Mouse (Mus musculus) lung, adult 2 months (tissue): ENCODE measurements around the gene Hsd11b1.

ENCODE experiments used
- CTCF ChIP-seq: fragments of 200-500 bp; IDR thresholded peaks from 2 replicates; pipeline ENCODE4 v1.5.1; 2011; ENCODE audit warnings: mild to moderate bottlenecking, low read length, control low read depth; ENCODE audit not compliant: insufficient read depth
- POLR2A ChIP-seq: fragments of 200-500 bp; IDR thresholded peaks from 2 replicates; pipeline ENCODE4 v1.6.1; 2011; ENCODE audit warnings: low read depth, mild to moderate bottlenecking, control low read depth, low read length, borderline replicate concordance; ENCODE audit errors: extremely low read depth

DNA sequence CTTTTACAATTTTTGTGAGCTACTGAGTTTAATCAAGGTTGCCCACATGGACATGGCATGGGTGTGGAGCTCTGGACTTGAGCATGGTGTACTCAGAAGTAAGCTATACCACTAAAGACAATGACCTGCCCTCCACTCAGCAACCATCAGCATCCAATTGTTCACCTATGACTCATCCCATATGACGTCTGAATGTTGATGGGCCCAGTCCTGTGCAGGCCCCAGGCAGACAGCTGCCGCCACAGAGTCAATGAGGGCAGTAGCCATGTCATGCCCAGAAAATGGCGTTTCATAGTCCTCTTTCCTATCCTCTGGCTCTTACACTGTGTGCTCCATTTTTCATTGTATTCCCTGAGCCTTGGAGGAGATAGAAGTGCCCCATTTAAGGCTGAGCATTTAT lies 47.9 kb downstream of the Hsd11b1 start:
- no peak for TF ChIP-seq CTCF
- TF ChIP-seq POLR2A, result no peak
